Mouse (Mus musculus): ENCODE measurements around the gene Pla2g1b. TPM values are rescaled to one million over a fixed set of nuclear protein-coding genes. Genes with fewer than 3 reads are reported as not detected.
A peak's percentile ranks its signal among the peaks of the same experiment; 100 is the strongest.
"Not testable (repeated sequence)": the region's sequence is repeated elsewhere in the genome, so short reads cannot be mapped to it uniquely, and the experiment has no call there.

The Pla2g1b gene
- total RNA-seq, 2 experiments from 2014 or later: not detected

DNA sequence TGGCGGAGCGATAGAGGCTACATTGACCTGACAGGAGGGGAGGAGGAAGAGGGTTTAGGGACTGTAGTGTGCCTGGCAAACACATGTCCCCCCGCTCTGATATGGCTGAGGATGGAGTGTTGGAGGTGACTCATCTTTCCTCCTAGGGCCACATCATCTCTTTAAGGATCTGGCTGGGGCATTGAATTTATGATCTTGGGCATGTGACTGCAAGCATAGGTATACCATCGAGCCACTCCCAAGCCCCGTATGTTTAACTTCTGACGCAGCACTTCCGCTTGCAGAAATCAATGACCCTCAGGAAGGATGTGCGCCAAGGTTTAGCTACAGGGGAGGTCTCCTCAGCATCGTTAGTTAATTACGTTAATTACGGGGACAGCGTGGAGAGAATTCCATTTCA lies 37.0 kb downstream of the Pla2g1b start:
- DNase-seq (ENCODE audit: low spot score in 2 of 2): no peak

- DNase-seq (ENCODE audit: low spot score in 2 of 2): not testable (repeated sequence)
These were observed 39.6 kb downstream of the Pla2g1b start for GRCm38 (mm10) chr5:115505617-115506016.

- peak; percentile 83 to 90 for DNase-seq (ENCODE audit: low spot score in 2 of 2)
These were observed 40.6 kb downstream of the Pla2g1b start, which contains the start of gene Pxn for GRCm38 (mm10) chr5:115506454-115507201. Gene Pxn (plus strand): TSS chr5:115506676.

GRCm38 (mm10) chr5:115507267-115507980 lies 41.4 kb downstream of the Pla2g1b start:
- no peak for DNase-seq (ENCODE audit: low spot score in 2 of 2)

GRCm38 (mm10) chr5:115507981-115508858 lies 42.2 kb downstream of the Pla2g1b start:
- no peak for DNase-seq (ENCODE audit: low spot score in 2 of 2)

DNA sequence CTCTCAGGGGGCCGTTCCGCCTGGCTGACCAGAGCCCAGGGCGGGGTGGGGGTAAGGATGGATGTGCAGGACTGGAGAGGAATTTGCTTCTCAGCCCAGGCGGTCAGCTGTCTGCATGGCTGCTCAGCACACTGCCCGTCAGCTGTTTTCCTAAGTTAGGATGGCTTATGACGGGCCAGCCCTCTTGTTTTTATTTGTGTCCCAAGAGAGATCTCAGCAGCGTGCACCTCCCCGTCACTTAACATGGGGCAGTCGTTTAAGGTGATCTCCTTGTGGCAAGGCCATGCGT lies 42.7 kb downstream of the Pla2g1b start:
- no peak for DNase-seq (ENCODE audit: low spot score in 2 of 2)

DNA sequence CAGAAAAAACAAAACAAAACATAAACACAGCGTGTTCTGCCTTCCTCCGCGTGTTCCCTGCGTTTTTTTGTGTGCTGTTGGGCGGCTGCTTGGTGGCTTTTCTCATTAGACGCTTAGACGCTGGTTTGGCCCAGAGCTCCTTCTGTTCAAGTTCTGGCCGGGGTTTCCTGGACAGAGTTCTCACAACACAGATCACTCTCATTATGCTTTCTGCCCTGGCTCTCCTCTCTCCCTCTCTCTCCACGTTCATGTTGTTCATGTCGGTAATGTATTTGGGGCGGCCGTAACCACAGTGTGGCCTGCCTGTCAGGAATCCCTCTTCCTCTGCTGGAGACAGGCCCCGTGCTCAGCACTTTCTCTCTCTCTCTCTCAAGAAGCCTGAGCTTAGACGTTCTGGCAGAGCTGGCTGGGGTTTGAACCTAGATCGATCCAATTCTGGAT lies 43.3 kb downstream of the Pla2g1b start:
- DNase-seq (ENCODE audit: low spot score in 2 of 2): peak in 1 of 2 experiments; percentile 46

- peak in 1 of 2 experiments; percentile 20 for DNase-seq (ENCODE audit: low spot score in 2 of 2)
These were observed 44.0 kb downstream of the Pla2g1b start for GRCm38 (mm10) chr5:115509790-115510689.

GRCm38 (mm10) chr5:115512375-115512774 lies 46.3 kb downstream of the Pla2g1b start:
- DNase-seq (ENCODE audit: low spot score in 2 of 2): no peak

- no peak for DNase-seq (ENCODE audit: low spot score in 2 of 2)
These were observed 47.2 kb downstream of the Pla2g1b start for GRCm38 (mm10) chr5:115513246-115513645.

GRCm38 (mm10) chr5:115513721-115514120 lies 47.7 kb downstream of the Pla2g1b start:
- DNase-seq (ENCODE audit: low spot score in 2 of 2): no peak

DNA sequence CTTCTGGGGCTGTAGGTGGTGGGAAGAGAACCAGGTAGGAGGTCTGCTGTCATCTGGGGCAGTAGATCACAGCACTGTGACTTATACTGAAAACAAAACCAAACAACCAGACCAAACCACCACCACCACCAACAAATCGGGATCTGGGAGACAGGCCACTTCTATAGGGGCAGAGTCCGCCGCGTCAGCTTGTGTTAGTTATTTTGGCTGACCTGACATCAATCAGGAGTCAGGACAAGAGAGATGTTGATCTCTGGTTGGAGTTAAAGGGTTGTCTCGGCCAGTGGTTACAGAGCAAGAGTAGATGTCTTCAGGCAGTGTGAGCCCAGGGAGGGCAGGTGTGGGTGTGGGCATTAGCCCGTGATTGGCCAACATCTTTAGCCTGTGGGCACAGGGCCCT lies 48.3 kb downstream of the Pla2g1b start:
- DNase-seq (ENCODE audit: low spot score in 2 of 2): no peak

DNA sequence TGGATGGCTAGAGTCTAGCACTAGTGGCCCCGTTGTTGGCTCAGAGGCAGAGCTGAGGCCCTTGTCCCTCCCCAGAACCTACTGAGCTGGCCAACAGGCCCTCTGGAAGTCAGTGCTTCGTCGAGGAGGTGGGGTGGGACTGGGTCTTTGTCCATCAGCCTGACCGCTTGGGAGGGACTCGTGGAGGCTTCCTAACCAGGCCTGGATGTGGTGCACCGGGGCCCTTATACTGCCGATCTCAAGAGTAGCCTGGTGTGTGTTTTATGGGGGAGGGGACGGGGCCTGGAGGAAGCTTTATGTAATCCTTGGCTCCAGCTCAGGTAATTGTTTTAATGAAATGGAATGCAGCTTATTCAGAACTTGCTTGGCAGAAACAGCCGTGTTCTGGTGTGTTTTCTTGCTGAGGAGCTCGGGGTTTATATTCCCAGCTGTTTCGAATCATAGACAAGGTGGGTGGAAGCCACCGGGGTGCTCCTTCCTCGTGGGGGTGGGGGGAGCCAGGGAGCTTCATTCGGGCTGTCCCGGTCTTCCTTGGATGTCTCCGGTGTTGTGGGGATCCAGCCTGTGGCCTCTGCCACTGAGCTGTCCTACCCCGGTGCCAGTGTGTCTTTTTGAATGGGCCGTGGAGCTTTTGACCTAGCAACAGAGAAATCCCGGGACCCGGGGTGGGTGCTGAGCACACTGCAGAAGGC lies 49.0 kb downstream of the Pla2g1b start:
- peak in 1 of 2 experiments; percentile 49 for DNase-seq (ENCODE audit: low spot score in 2 of 2)

DNA sequence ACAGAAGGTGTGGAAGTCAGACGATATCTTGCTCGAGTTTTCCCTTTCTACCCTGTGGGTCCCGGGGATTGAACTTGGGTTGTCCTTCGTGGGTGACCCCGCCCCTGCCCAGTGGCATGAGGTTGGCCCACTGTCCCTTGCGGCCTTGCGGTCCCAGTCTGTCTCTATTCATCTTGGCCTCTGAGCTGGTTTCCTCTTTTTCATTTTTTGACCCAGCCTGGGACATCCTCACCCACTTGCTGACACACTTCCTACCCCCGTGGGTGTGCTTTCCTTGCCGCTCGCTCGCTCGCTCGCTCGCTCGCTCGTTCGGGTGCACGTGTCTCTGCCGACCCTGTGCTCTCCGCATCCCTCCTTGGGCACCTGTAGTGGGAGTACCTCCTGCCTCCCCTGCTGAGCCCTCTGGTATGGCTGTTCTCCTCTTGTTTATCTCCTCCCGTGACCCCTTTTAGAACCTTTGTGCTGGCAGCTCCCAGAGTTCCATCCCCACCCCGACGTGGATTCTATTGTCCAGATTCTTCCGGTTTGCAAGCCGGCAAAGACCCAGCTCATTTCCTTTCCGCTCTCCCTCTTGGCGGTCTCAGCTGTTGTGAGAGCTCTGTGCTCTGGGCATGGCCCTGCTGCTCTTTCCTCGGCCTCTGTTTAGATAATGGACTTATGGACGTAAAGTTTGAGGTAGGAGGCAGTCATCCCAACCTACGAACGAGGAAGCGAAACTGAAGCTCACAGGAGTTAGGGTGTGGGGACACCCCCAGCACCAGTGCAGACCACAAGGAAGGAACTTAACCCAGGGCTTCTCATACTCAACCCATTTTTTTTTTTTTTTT lies 50.2 kb downstream of the Pla2g1b start:
- DNase-seq (ENCODE audit: low spot score in 2 of 2): no peak

DNA sequence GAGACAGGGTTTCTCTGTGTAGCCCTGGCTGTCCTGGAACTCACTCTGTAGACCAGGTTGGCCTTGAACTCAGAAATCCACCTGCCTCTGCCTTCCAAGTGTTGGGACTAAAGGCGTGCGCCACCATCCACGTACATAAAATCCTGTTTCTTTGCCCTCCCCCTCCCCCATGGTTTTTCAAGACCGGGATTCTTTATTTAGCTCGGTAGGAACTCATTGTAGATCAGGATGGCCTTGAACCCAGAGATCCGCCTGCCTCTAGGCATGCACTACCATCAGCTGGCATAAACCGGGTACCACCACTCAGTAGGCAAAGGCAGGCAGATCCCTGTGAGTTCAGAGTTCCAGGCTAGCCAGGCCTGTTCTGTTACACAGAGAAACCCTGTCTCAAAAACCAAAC lies 50.8 kb downstream of the Pla2g1b start:
- DNase-seq (ENCODE audit: low spot score in 2 of 2): no peak

- DNase-seq (ENCODE audit: low spot score in 2 of 2): no peak
These were observed 51.4 kb downstream of the Pla2g1b start for GRCm38 (mm10) chr5:115517501-115517900.

DNA sequence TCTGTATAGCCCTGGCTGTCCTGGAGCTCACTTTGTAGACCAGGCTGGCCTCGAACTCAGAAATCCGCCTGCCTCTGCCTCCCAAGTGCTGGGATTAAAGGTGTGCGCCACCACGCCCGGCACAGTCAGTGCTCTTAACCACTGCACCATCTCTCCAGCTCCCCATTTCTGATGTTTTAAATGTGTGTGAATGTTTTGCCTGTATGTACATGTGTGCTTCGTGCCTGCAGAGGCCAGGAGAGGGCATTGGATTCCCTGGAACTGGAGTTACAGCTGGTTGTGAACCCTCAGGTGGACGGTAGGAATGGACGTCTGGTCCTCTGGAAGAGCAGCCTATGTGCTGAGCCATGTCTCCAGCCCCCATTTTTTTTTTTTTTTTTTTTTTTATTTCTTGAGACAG lies 52.2 kb downstream of the Pla2g1b start:
- DNase-seq (ENCODE audit: low spot score in 2 of 2): not testable (repeated sequence)

DNA sequence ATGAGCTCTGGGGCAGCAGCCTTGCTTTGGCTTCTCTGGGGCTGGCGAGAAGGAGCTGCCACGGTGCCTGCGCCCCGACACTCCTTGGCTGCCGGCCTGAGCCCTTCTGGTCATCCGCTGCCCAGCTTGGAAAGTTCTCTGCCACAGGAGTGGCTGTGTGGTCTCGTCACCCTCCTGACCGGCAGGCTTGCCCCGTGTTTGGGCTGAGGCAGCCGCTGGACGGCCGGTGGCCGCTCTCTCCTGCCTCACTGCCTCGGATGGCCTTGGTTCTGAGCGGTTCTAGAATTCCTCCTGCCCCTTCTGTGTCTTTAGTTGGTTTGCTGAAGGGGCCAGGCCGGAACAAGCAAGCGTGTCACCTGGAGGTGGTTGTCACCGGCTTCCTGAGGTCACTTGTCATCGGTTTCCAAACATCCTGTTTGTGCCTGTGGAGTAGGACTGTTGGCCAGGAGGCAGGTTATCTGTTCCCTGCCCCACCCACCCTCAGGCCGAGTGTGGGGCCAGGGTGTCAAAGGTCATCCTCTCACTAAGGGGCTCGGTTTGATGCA lies 54.3 kb downstream of the Pla2g1b start:
- DNase-seq (ENCODE audit: low spot score in 2 of 2): no peak

Data from layer of hippocampus, adult 18-20 months (tissue).